Comparison of ENCODE assay signal across 8 mouse cellular contexts in the genomic region with DNA sequence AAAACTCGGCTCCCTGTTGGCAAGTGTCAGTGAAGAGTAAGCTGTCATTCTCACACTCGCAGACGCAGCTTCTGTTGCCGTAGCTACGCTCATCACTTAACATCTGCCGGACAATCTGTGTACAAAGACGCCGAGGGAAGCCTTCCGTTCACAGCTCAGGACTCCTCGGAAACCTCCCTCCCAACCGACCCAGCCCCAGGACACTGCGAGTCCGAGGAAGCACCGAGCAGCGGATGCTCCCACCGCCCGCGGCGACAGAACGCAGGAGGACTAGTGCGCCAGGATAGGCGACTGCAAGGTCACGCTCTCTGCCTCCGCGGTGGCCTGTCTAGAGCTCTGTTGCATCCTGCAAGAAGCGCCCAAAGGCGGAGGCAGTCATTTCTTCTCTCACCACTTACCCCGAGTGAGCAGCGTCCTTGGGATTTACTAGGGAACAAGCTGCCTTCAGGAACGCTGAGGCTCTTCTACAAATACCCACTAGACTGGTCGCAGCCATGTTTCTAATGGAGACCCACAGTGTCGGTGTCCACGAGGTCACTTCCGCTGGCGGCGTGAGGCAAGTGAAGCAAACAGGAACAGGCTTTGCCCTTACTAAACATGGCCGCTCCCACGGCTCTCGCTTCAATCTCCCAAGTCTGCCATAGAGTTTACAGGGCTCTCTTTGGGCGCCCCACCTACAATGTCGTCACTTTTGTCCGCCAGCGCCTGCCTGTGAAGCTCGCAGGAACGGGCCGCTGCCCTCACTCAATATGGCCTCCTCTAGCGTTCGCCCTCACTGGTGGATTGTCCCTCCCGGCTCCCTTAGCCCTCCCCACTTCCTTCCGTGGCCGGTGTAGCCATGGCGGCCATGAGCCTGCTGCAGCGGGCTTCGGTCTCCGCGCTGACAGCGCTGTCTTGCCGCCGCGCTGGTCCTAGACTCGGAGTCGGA. TPM values are rescaled to one million over a fixed set of nuclear protein-coding genes. Genes with fewer than 3 reads are reported as not detected.
DNase-seq lines count a peak whose midpoint lies in the region; ATAC-seq lines count a peak whose summit lies in the region.

A gene (plus strand): TSS at position 747 of the 928 bp plus-strand sequence.

- peak within 1 kb of the TSS; percentile 71 for H3K4me2 ChIP-seq in lung, embryonic 16.5 days (ENCODE audit: low read depth, low read length)

- H3K4me3 ChIP-seq in lung, embryonic 16.5 days (ENCODE audit: low read length): peak within 1 kb of the TSS; percentile 97

- no peaks in the 10 kb centered on the region for H3K27me3 ChIP-seq in lung, embryonic 16.5 days (ENCODE audit: control insufficient read depth, insufficient read depth, low read depth, low read length)

- no peaks in the 10 kb centered on the region for H3K9me3 ChIP-seq in lung, embryonic 16.5 days (ENCODE audit: control insufficient read depth, low read length)

- under 1% methylated on average over 62 of the region's 62 CpGs for WGBS in lung, embryonic 16.5 days

- H3K4me1 ChIP-seq in lung, embryonic 16.5 days (replicated peaks; ENCODE audit: control insufficient read depth, insufficient read depth, low read length): peaks cover 10% of the 10 kb centered on the region

- DNase-seq in MEL-GATA-1-ER (ENCODE audit: extremely low read depth, low read depth): peak; percentile 96
- peak; percentile 97 for DNase-seq in cerebellum, adult 8-10 months
- peak; percentile 98 for DNase-seq in forelimb bud, embryonic 11.5 days (ENCODE audit: low read depth, low spot score)
- DNase-seq in layer of hippocampus, adult 9-10 months (ENCODE audit: low spot score): peak; percentile 99
- DNase-seq in ovary, postnatal 10 days (ENCODE audit: low spot score): peak; percentile 90
- peak; percentile 93 to 96 for DNase-seq in thymus, postnatal 10 days (ENCODE audit: low spot score in 2 of 2)

- H3K36me3 ChIP-seq in lung, embryonic 16.5 days (ENCODE audit: control insufficient read depth, insufficient read depth, low read length): peaks cover 9% of the 10 kb centered on the region

- ATAC-seq in hematopoietic stem cell, adult 5-6 weeks (replicated peaks in 1 of 2; ENCODE audit: insufficient read depth in 1 of 2, low FRiP score in 2 of 2, low TSS enrichment in 1 of 2, low read depth in 1 of 2, poor library complexity in 2 of 2, severe bottlenecking in 2 of 2): peak; percentile 96
- peak; percentile 99 for ATAC-seq in lung, embryonic 16.5 days (ENCODE audit: low read depth)

- peak within 1 kb of the TSS; percentile 86 for H3K9ac ChIP-seq in lung, embryonic 16.5 days (ENCODE audit: low read length)

- H3K27ac ChIP-seq in lung, embryonic 16.5 days (ENCODE audit: low read length): peak within 1 kb of the TSS; percentile 75

RNA-seq across cellular contexts. Expression of the gene that starts here (rescaled TPM):
- total RNA-seq in hematopoietic stem cell, adult 5-6 weeks (2017): 86.4 and 127 TPM in 2 replicates
- 303 and 310 TPM in 2 replicates for polyA plus RNA-seq in lung, embryonic 16.5 days (2015; fragmentation: Nextera tagmentation; extraction: Ambion mirVana)

Comparison
In these comparisons a context has a peak if more than half of its experiments do, and no peak if none do; other contexts are left out.
1. Peak in every context shown above with its lines: DNase-seq, ATAC-seq, H3K4me3 ChIP-seq and H3K27ac ChIP-seq.